Mouse (Mus musculus) ES-E14 (cell line): ENCODE results near the gene Bcat1. TPM values are rescaled to one million over a fixed set of nuclear protein-coding genes. Genes with fewer than 3 reads are reported as not detected.

Experiments
- DNase-seq: peaks from one replicate; pipeline ENCODE4 v3.0.0-alpha.2; 2013; ENCODE audit warnings: low read depth, low spot score
- H3K27ac ChIP-seq: 2 replicates; pipeline ENCODE4 v1.5.1; 2012; ENCODE audit warnings: low read depth, mild to moderate bottlenecking, low read length, moderate library complexity, mixed read lengths; ENCODE audit not compliant: poor library complexity, insufficient read depth, severe bottlenecking
- H3K36me3 ChIP-seq: 2 replicates; pipeline ENCODE4 v1.6.1; 2012; ENCODE audit warnings: mild to moderate bottlenecking, low read length, moderate library complexity, mixed read lengths; ENCODE audit not compliant: control insufficient read depth, poor library complexity, insufficient read depth, severe bottlenecking
- H3K4me1 ChIP-seq, 2 experiments: fragments of 150-350 bp in 1 of 2; sonication (generic) in 1 of 2; 2 replicates each; pipeline ENCODE4 v1.6.1; 2012; ENCODE audit warnings: low read length in 2 of 2, mild to moderate bottlenecking in 1 of 2, mixed read lengths in 1 of 2; ENCODE audit not compliant: control insufficient read depth in 2 of 2, insufficient read depth in 2 of 2, poor library complexity in 1 of 2
- H3K4me3 ChIP-seq, 2 experiments: fragments of 150-350 bp in 1 of 2; sonication (generic) in 1 of 2; 2 replicates each; pipeline ENCODE4 v1.5.1; 2012; ENCODE audit warnings: low read length in 2 of 2, low read depth in 1 of 2, mild to moderate bottlenecking in 1 of 2, mixed read lengths in 1 of 2; ENCODE audit not compliant: insufficient read depth in 1 of 2, poor library complexity in 1 of 2, severe bottlenecking in 1 of 2
- H3K9ac ChIP-seq: 2 replicates; pipeline ENCODE4 v1.6.1; 2012; ENCODE audit warnings: low read depth, mild to moderate bottlenecking, low read length, mixed read lengths; ENCODE audit not compliant: poor library complexity, insufficient read depth, severe bottlenecking
- H3K9me3 ChIP-seq: fragments of 150-350 bp; sonication (generic); 2 replicates; pipeline ENCODE4 v1.6.1; 2012; ENCODE audit warnings: low read depth, mild to moderate bottlenecking, low read length; ENCODE audit not compliant: control insufficient read depth, insufficient read depth
- CHD2 ChIP-seq: IDR thresholded peaks from 2 replicates; pipeline ENCODE4 v1.6.1; 2014; ENCODE audit warnings: mild to moderate bottlenecking, low read depth, low read length, inconsistent platforms
- HCFC1 ChIP-seq: IDR thresholded peaks from 2 replicates; pipeline ENCODE4 v1.6.1; 2012; ENCODE audit warnings: low read length, inconsistent platforms, borderline replicate concordance; ENCODE audit not compliant: insufficient read depth
- MAFK ChIP-seq: IDR thresholded peaks from 2 replicates; pipeline ENCODE4 v1.6.1; 2014; ENCODE audit warnings: mild to moderate bottlenecking, low read depth, low read length, inconsistent platforms; ENCODE audit not compliant: insufficient read depth
- ZC3H11A ChIP-seq: IDR thresholded peaks from 2 replicates; pipeline ENCODE4 v1.6.1; 2012; ENCODE audit warnings: low read depth, mild to moderate bottlenecking, inconsistent platforms, low read length, borderline replicate concordance
- ZNF384 ChIP-seq: IDR thresholded peaks from 2 replicates; pipeline ENCODE4 v1.6.1; 2012; ENCODE audit warnings: low read depth, low read length, inconsistent platforms
- in situ Hi-C, 2 experiments: fragments of 600-800 bp; cut with MboI; formaldehyde crosslinking; loops; one replicate each; pipeline ENCODE4 v1.15.1; 2025; ENCODE audit warnings: low sequenced_read_pairs in 2 of 2, inconsistent platforms in 1 of 2; ENCODE audit not compliant: unreplicated experiment in 2 of 2
- total RNA-seq: library from RNA; depleted of rRNA; stranded (reverse); fragments of 300-350 nt; gene quantifications from 2 replicates; pipeline ENCODE4 v1.2.3, GENCODE M21; 2012; rRNA removed

Gene Bcat1
- total RNA-seq, 1 experiment = 180 TPM

GRCm38 (mm10) chr6:144955887-144956547 is 120.0 kb downstream of the Bcat1 start:
- Histone ChIP-seq H3K4me3 (no peak overlapping the region), H3K9me3 (no peaks in the 10 kb centered on the region), H3K4me1 (peaks cover 0 to 2% of the 10 kb centered on the region in 2 experiments; a peak in 2 of 4 replicates), H3K9ac (no peak overlapping the region), H3K36me3 (no peaks in the 10 kb centered on the region), H3K27ac (no peak overlapping the region)
- TF ChIP-seq MAFK = no peak
- no peak for TF ChIP-seq HCFC1
- TF ChIP-seq CHD2 = no peak
- no peak for TF ChIP-seq ZC3H11A
- no peak for TF ChIP-seq ZNF384
- no peak for DNase-seq
- in situ Hi-C loops = no loop called here

GRCm38 (mm10) chr6:144952885-144953284 is 123.1 kb downstream of the Bcat1 start:
- H3K4me3 ChIP-seq = no peak overlapping the region
- no peaks in the 10 kb centered on the region for H3K9me3 ChIP-seq
- H3K27ac ChIP-seq = no peak overlapping the region
- in situ Hi-C loops = no loop called here
- no peak overlapping the region for H3K9ac ChIP-seq
- DNase-seq = no peak
- TF ChIP-seq HCFC1 (no peak), CHD2 (no peak), ZNF384 (no peak), MAFK (no peak), ZC3H11A (no peak)
- H3K4me1 ChIP-seq = peaks cover 0 to 2% of the 10 kb centered on the region in 2 experiments; a peak in 2 of 4 replicates
- no peaks in the 10 kb centered on the region for H3K36me3 ChIP-seq

- in situ Hi-C loops = no loop called here
- Histone ChIP-seq H3K9me3 (no peaks in the 10 kb centered on the region), H3K9ac (no peak overlapping the region), H3K36me3 (no peaks in the 10 kb centered on the region), H3K27ac (no peak overlapping the region), H3K4me3 (no peak overlapping the region), H3K4me1 (peaks cover 2 to 5% of the 10 kb centered on the region in 2 experiments; a peak in 1 of 4 replicates)
- no peak for DNase-seq
- TF ChIP-seq ZC3H11A (no peak), CHD2 (no peak)
These were observed 131.3 kb downstream of the Bcat1 start for GRCm38 (mm10) chr6:144944435-144945365.

Other genes starting within 250 kb of the Bcat1 start
- gene Lrmp, start 39.5 kb upstream of the Bcat1 start, total RNA-seq = 8.6 and 10.4 TPM in 2 replicates
- 0.80 and 0.85 TPM in 2 replicates for gene Casc1, start 134.8 kb upstream of the Bcat1 start, total RNA-seq
- gene Etfrf1, start 134.9 kb upstream of the Bcat1 start, total RNA-seq = 11.4 and 12.9 TPM in 2 replicates
- gene Kras, start 174.1 kb upstream of the Bcat1 start, total RNA-seq = 29.3 and 32.0 TPM in 2 replicates